Comparison of ENCODE assay signal across 26 mouse cellular contexts in the genomic region with DNA sequence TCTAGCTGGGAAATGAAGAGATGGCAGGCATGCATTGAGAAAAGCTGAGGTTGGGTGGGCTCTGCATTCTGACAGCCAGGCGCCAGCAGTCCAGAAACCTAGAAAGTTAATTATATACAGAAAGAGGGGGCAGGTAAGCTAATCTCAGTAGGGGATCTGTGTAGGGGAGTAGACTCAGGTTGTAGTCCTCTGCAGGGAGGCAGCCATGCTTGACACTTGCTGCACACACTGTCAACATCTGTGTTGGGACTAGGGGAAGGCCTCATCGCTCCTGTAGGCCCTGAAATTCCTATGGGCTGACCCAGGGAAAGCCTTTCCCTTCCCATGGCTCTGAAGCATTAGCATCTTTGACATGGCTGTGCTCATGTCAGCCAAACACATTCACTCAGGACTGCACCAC. TPM values are rescaled to one million over a fixed set of nuclear protein-coding genes. Genes with fewer than 3 reads are reported as not detected.
DNase-seq lines count a peak whose midpoint lies in the region; ATAC-seq and TF ChIP-seq lines count a peak whose summit lies in the region.
"Had no signal": no experiment of that assay in that cellular context is flagged by ENCODE, and none has a peak within 500 bp of the region (broad histone marks: within the 10 kb centered on the region; RNA-seq: fewer than 3 reads in every experiment).

No protein-coding gene starts in this region.

- WGBS in intestine, embryonic 14.5 days, result 59% methylated on average over 2 of the region's 2 CpGs
- 69% methylated on average over 2 of the region's 2 CpGs for WGBS in intestine, embryonic 15.5 days
- WGBS in midbrain, embryonic 11.5 days, result 77% methylated on average over 2 of the region's 2 CpGs
- WGBS in midbrain, postnatal 0 days, result 75% methylated on average over 2 of the region's 2 CpGs
- WGBS in liver, postnatal 0 days (ENCODE audit: insufficient replicate concordance), result 66% methylated on average over 2 of the region's 2 CpGs

- no peaks in the 10 kb centered on the region for H3K9me3 ChIP-seq in intestine, embryonic 14.5 days (ENCODE audit: control insufficient read depth, low read length)
- H3K9me3 ChIP-seq in intestine, embryonic 15.5 days, result no peaks in the 10 kb centered on the region
- no peaks in the 10 kb centered on the region for H3K9me3 ChIP-seq in midbrain, embryonic 11.5 days (ENCODE audit: control insufficient read depth, low read length)
- no peaks in the 10 kb centered on the region for H3K9me3 ChIP-seq in midbrain, postnatal 0 days (ENCODE audit: low read length)
- no peaks in the 10 kb centered on the region for H3K9me3 ChIP-seq in liver, postnatal 0 days (ENCODE audit: low read length)
- H3K9me3 ChIP-seq: embryonic facial prominence, embryonic 15.5 days; neural tube, embryonic 15.5 days; stomach, embryonic 15.5 days had no signal

- no peaks in the 10 kb centered on the region for H3K36me3 ChIP-seq in intestine, embryonic 14.5 days (ENCODE audit: control insufficient read depth, insufficient read depth, low read length)
- no peaks in the 10 kb centered on the region for H3K36me3 ChIP-seq in intestine, embryonic 15.5 days
- H3K36me3 ChIP-seq in midbrain, embryonic 11.5 days (ENCODE audit: control insufficient read depth, insufficient read depth, low read length), result no peaks in the 10 kb centered on the region
- H3K36me3 ChIP-seq in midbrain, postnatal 0 days (ENCODE audit: insufficient read depth, low read length), result no peaks in the 10 kb centered on the region
- H3K36me3 ChIP-seq in liver, postnatal 0 days (replicated peaks; ENCODE audit: insufficient read depth, low read length), result no peaks in the 10 kb centered on the region
- H3K36me3 ChIP-seq: embryonic facial prominence, embryonic 15.5 days; neural tube, embryonic 15.5 days; stomach, embryonic 15.5 days had no signal

- H3K27ac ChIP-seq in intestine, embryonic 14.5 days (ENCODE audit: low read depth), result no peak overlapping the region
- H3K27ac ChIP-seq in intestine, embryonic 15.5 days, result no peak overlapping the region
- H3K27ac ChIP-seq in midbrain, embryonic 11.5 days (ENCODE audit: low read depth, low read length), result no peak overlapping the region
- H3K27ac ChIP-seq in midbrain, postnatal 0 days (ENCODE audit: low read depth, low read length), result no peak overlapping the region
- H3K27ac ChIP-seq in liver, postnatal 0 days (ENCODE audit: low read depth), result no peak overlapping the region; the same call in 1 of the 2 replicates
- H3K27ac ChIP-seq: embryonic facial prominence, embryonic 15.5 days; heart, adult 2 months; hindbrain, embryonic 14.5 days; layer of hippocampus, adult 2 months; neural tube, embryonic 15.5 days; stomach, embryonic 15.5 days had no signal

- TF ChIP-seq CTCF in midbrain, postnatal 0 days (IDR thresholded peaks at IDR 0.05), result no peak
- no peak for TF ChIP-seq CTCF in liver, postnatal 0 days (IDR thresholded peaks at IDR 0.05; ENCODE audit: low read depth)

- no peak overlapping the region for H3K4me2 ChIP-seq in intestine, embryonic 14.5 days (ENCODE audit: low read length)
- no peak overlapping the region for H3K4me2 ChIP-seq in intestine, embryonic 15.5 days (replicated peaks)
- H3K4me2 ChIP-seq in midbrain, embryonic 11.5 days, result no peak overlapping the region
- no peak overlapping the region for H3K4me2 ChIP-seq in midbrain, postnatal 0 days (ENCODE audit: low read depth, low read length, poor library complexity, severe bottlenecking)
- no peak overlapping the region for H3K4me2 ChIP-seq in liver, postnatal 0 days (ENCODE audit: low read depth, low read length)
- H3K4me2 ChIP-seq: embryonic facial prominence, embryonic 15.5 days; hindbrain, embryonic 14.5 days; lung, embryonic 14.5 days; neural tube, embryonic 15.5 days; stomach, embryonic 15.5 days had no signal

- no peak for TF ChIP-seq EP300 in liver, postnatal 0 days (IDR thresholded peaks at IDR 0.05; ENCODE audit: low read depth)

- no peak overlapping the region for H3K4me3 ChIP-seq in intestine, embryonic 14.5 days (ENCODE audit: low read depth, low read length)
- no peak overlapping the region for H3K4me3 ChIP-seq in intestine, embryonic 15.5 days (replicated peaks)
- no peak overlapping the region for H3K4me3 ChIP-seq in midbrain, embryonic 11.5 days (ENCODE audit: low read depth, low read length)
- H3K4me3 ChIP-seq in midbrain, postnatal 0 days (ENCODE audit: low read depth, low read length), result no peak overlapping the region
- no peak overlapping the region for H3K4me3 ChIP-seq in liver, postnatal 0 days (ENCODE audit: low read depth, low read length)
- H3K4me3 ChIP-seq: embryonic facial prominence, embryonic 15.5 days; heart, adult 2 months; layer of hippocampus, adult 2 months; neural tube, embryonic 15.5 days; stomach, embryonic 15.5 days had no signal

- H3K4me1 ChIP-seq in intestine, embryonic 14.5 days (replicated peaks; ENCODE audit: control insufficient read depth, insufficient read depth, low read length), result no peaks in the 10 kb centered on the region
- H3K4me1 ChIP-seq in intestine, embryonic 15.5 days (replicated peaks), result 0 out of 2 replicates have a peak, but pooled peaks cover 2% of the 10 kb centered on the region
- H3K4me1 ChIP-seq in midbrain, embryonic 11.5 days (ENCODE audit: control insufficient read depth, insufficient read depth, low read length), result no peaks in the 10 kb centered on the region
- H3K4me1 ChIP-seq in midbrain, postnatal 0 days (ENCODE audit: insufficient read depth, low read length), result no peaks in the 10 kb centered on the region
- 0 out of 2 replicates have a peak, but pooled peaks cover 6% of the 10 kb centered on the region for H3K4me1 ChIP-seq in liver, postnatal 0 days (ENCODE audit: insufficient read depth)
- H3K4me1 ChIP-seq: embryonic facial prominence, embryonic 15.5 days; neural tube, embryonic 15.5 days; stomach, embryonic 15.5 days had no signal

- ATAC-seq in intestine, embryonic 14.5 days (replicated peaks; ENCODE audit: low FRiP score, low TSS enrichment, low read depth), result 0 out of 2 replicates have a peak, but pooled peaks have one; percentile 11
- no peak for ATAC-seq in intestine, embryonic 15.5 days
- peak; percentile 44; the same call in 1 of the 2 replicates for ATAC-seq in midbrain, embryonic 11.5 days (ENCODE audit: low FRiP score)
- no peak for ATAC-seq in midbrain, postnatal 0 days (ENCODE audit: low FRiP score)
- peak; percentile 66; the same call in 1 of the 2 replicates for ATAC-seq in liver, postnatal 0 days
- no peak for ATAC-seq in CD4-positive, CD25-positive, alpha-beta regulatory T cell, adult 4 months
- ATAC-seq: forebrain, embryonic 16.5 days; inflammation-experienced regulatory T-cells, adult 6 months; midbrain, embryonic 16.5 days had no signal

- no peaks in the 10 kb centered on the region for H3K27me3 ChIP-seq in intestine, embryonic 14.5 days (replicated peaks; ENCODE audit: control insufficient read depth, insufficient read depth, low read length)
- no peaks in the 10 kb centered on the region for H3K27me3 ChIP-seq in intestine, embryonic 15.5 days (replicated peaks)
- H3K27me3 ChIP-seq in midbrain, embryonic 11.5 days (ENCODE audit: control insufficient read depth, insufficient read depth, low read length), result no peaks in the 10 kb centered on the region
- H3K27me3 ChIP-seq in midbrain, postnatal 0 days (ENCODE audit: insufficient read depth, low read length), result no peaks in the 10 kb centered on the region
- H3K27me3 ChIP-seq in liver, postnatal 0 days (ENCODE audit: insufficient read depth, low read length), result no peaks in the 10 kb centered on the region
- H3K27me3 ChIP-seq: embryonic facial prominence, embryonic 15.5 days; neural tube, embryonic 15.5 days; stomach, embryonic 15.5 days had no signal

- no peak for DNase-seq in intestine, embryonic 14.5 days (ENCODE audit: low spot score)
- DNase-seq in midbrain, embryonic 11.5 days (ENCODE audit: low spot score, missing footprints), result no peak
- no peak for DNase-seq in midbrain, postnatal 0 days (ENCODE audit: low spot score)
- peak; percentile 20 to 63 for DNase-seq in kidney, postnatal 25 days
- DNase-seq in liver, postnatal 0 days, result no peak
- DNase-seq in lung, postnatal 36 days, result no peak
- DNase-seq: cerebellum, adult 11 months; cerebellum, adult 9-11 months; gastrocnemius, postnatal 25 days; heart, adult 2 months; lung, embryonic 14.5 days; lung, postnatal 4 days; right cerebral cortex, adult 18-20 months; right cerebral cortex, postnatal 4 days; thymus, adult 18-20 months; thymus, postnatal 36 days had no signal

- H3K9ac ChIP-seq in intestine, embryonic 14.5 days (ENCODE audit: low read length), result no peak overlapping the region
- no peak overlapping the region for H3K9ac ChIP-seq in intestine, embryonic 15.5 days
- no peak overlapping the region for H3K9ac ChIP-seq in midbrain, embryonic 11.5 days (ENCODE audit: low read length)
- H3K9ac ChIP-seq in midbrain, postnatal 0 days (replicated peaks; ENCODE audit: low read length, poor library complexity, severe bottlenecking), result no peak overlapping the region
- no peak overlapping the region for H3K9ac ChIP-seq in liver, postnatal 0 days (replicated peaks)
- H3K9ac ChIP-seq: embryonic facial prominence, embryonic 15.5 days; hindbrain, embryonic 14.5 days; lung, embryonic 14.5 days; neural tube, embryonic 15.5 days; stomach, embryonic 15.5 days had no signal

RNA-seq across cellular contexts. Expression of a gene that starts 10.7 kb away (rescaled TPM):
- 25.0 and 31.1 TPM in 2 replicates for polyA plus RNA-seq in intestine, embryonic 14.5 days (2014; fragmentation: Nextera tagmentation; extraction: Ambion mirVana)
- 18.2 and 18.6 TPM in 2 replicates for polyA plus RNA-seq in intestine, embryonic 15.5 days (2015; fragmentation: Nextera tagmentation; extraction: Ambion mirVana)
- polyA plus RNA-seq in midbrain, embryonic 11.5 days (2014; fragmentation: Nextera tagmentation; extraction: Ambion mirVana), result 11.9 TPM in 2 replicates
- 18.0 and 19.5 TPM in 2 replicates for total RNA-seq in midbrain, postnatal 0 days (2014; rRNA removed)
- 10.5 and 10.6 TPM in 2 replicates for polyA plus RNA-seq in midbrain, postnatal 0 days (2015; fragmentation: Nextera tagmentation; extraction: Ambion mirVana)
- 3.8 and 5.0 TPM in 2 replicates for polyA plus RNA-seq in liver, postnatal 0 days (2015; fragmentation: Nextera tagmentation; extraction: Ambion mirVana)
- polyA plus RNA-seq in CD4-positive, CD25-positive, alpha-beta regulatory T cell, adult 4 months (2017; shearing (Covaris generic)), result 1 to 10 TPM; 3.4 to 4.6 TPM

Comparison
In these comparisons a context has a peak if more than half of its experiments do, and no peak if none do; other contexts are left out.
1. ATAC-seq: peak in intestine, embryonic 14.5 days (single experiment), midbrain, embryonic 11.5 days (single experiment) and liver, postnatal 0 days (single experiment); none in intestine, embryonic 15.5 days (single experiment), midbrain, postnatal 0 days (single experiment) and CD4-positive, CD25-positive, alpha-beta regulatory T cell, adult 4 months (single experiment).
2. DNase-seq: peak in kidney, postnatal 25 days (2 of 2); none in intestine, embryonic 14.5 days (single experiment), midbrain, embryonic 11.5 days (single experiment), midbrain, postnatal 0 days (single experiment), liver, postnatal 0 days (single experiment) and lung, postnatal 36 days (single experiment).